Mouse (Mus musculus) heart, postnatal 10 days (tissue): ENCODE data around the gene Gm4922. TPM values are rescaled to one million over a fixed set of nuclear protein-coding genes. Genes with fewer than 3 reads are reported as not detected.

Source experiments
- total RNA-seq, 2 experiments: library from RNA; stranded (reverse); gene quantifications; 2 replicates each; pipeline ENCODE4 v1.2.3; 2021

The Gm4922 gene
- total RNA-seq, 2 experiments from 2014 or later, result not detected

Other genes with a start within 250 kb of the Gm4922 start
- gene Hebp2, start 240.7 kb downstream of the Gm4922 start, total RNA-seq, result 1 to 10 TPM; 3.3 to 3.9 TPM
- gene Arfgef3, start 42.8 kb downstream of the Gm4922 start, total RNA-seq, result 1 to 10 TPM; 1.4 to 1.6 TPM
- gene Perp, start 58.2 kb upstream of the Gm4922 start, total RNA-seq, result 100 to 1,000 TPM; 216 to 230 TPM
- gene Tnfaip3, start 228.9 kb upstream of the Gm4922 start, total RNA-seq, result 1 to 10 TPM; 3.5 to 4.7 TPM